Mouse (Mus musculus): ENCODE data around the gene 2310022B05Rik. TPM values are rescaled to one million over a fixed set of nuclear protein-coding genes. Genes with fewer than 3 reads are reported as not detected.

The 2310022B05Rik gene
- total and polyA plus RNA-seq, 3 experiments, result 6.2 to 27.0 TPM; not detected in 1

- Histone ChIP-seq H3K9me3 (replicated peaks; ENCODE audit: insufficient read depth, low read length) (no peaks in the 10 kb centered on the region), H3K79me2 (ENCODE audit: control insufficient read depth, insufficient read depth, low read length, poor library complexity) (no peaks in the 10 kb centered on the region), H3K27me3 (ENCODE audit: control insufficient read depth in 1 of 2, insufficient read depth in 2 of 2, low read length in 2 of 2) (peaks cover 2 to 5% of the 10 kb centered on the region in 2 experiments; a peak in 3 of 4 replicates), H3K4me1 (ENCODE audit: control insufficient read depth in 1 of 2, insufficient read depth in 2 of 2, low read length in 2 of 2) (no peaks in the 10 kb centered on the region), H3K27ac (ENCODE audit: control insufficient read depth, low read depth, low read length) (no peak overlapping the region), H3K9ac (ENCODE audit: control insufficient read depth, low read depth, low read length, poor library complexity, severe bottlenecking) (no peak overlapping the region), H3K36me3 (ENCODE audit: control insufficient read depth in 1 of 2, insufficient read depth in 2 of 2, low read length in 2 of 2) (no peaks in the 10 kb centered on the region), H3K4me3 (ENCODE audit: control insufficient read depth in 1 of 2, insufficient read depth in 1 of 2, low read depth in 2 of 2, low read length in 2 of 2) (no peak overlapping the region)
- TF ChIP-seq MYB (IDR thresholded peaks at IDR 0.05; ENCODE audit: low read depth, low read length) (no peak), POLR2AphosphoS2 (IDR thresholded peaks at IDR 0.05; ENCODE audit: low read length) (no peak), TCF12 (IDR thresholded peaks at IDR 0.05; ENCODE audit: low read depth, low read length) (no peak), CHD1 (IDR thresholded peaks at IDR 0.05; ENCODE audit: low read depth, low read length) (no peak), RAD21 (IDR thresholded peaks at IDR 0.05; ENCODE audit: low read depth, low read length) (no peak), MAFK (IDR thresholded peaks at IDR 0.05; ENCODE audit: borderline replicate concordance, low read depth, low read length) (no peak), EP300 (IDR thresholded peaks at IDR 0.05; ENCODE audit: low read depth in 1 of 2, low read length in 2 of 2) (no peak), POLR2A (IDR thresholded peaks at IDR 0.05; ENCODE audit: control insufficient read depth in 1 of 2, insufficient read depth in 1 of 2, low read depth in 1 of 2, low read length in 2 of 2, poor library complexity in 1 of 2) (no peak), ETS1 (IDR thresholded peaks at IDR 0.05; ENCODE audit: low read depth, low read length) (no peak), KAT2A (conservative IDR thresholded peaks at IDR 0.05; ENCODE audit: low read depth, low read length) (no peak), UBTF (IDR thresholded peaks at IDR 0.05; ENCODE audit: borderline replicate concordance, insufficient read depth, low read depth, low read length) (no peak), TAL1 (IDR thresholded peaks at IDR 0.05; ENCODE audit: low read length) (no peak), ZMIZ1 (IDR thresholded peaks at IDR 0.05; ENCODE audit: low read depth, low read length) (no peak), JUND (IDR thresholded peaks at IDR 0.05; ENCODE audit: low read depth, low read length) (no peak), GATA1 (IDR thresholded peaks at IDR 0.05; ENCODE audit: low read depth, low read length) (no peak), SIN3A (IDR thresholded peaks at IDR 0.05; ENCODE audit: low read length) (no peak), USF2 (IDR thresholded peaks at IDR 0.05; ENCODE audit: borderline replicate concordance in 1 of 2, insufficient read depth in 1 of 2, low read depth in 1 of 2, low read length in 2 of 2) (no peak), MAZ (IDR thresholded peaks at IDR 0.05; ENCODE audit: low read depth, low read length) (no peak), HCFC1 (IDR thresholded peaks at IDR 0.05; ENCODE audit: low read depth, low read length) (no peak), NRF1 (IDR thresholded peaks at IDR 0.05; ENCODE audit: insufficient read depth, low read depth, low read length, poor library complexity, severe bottlenecking) (no peak)
- no peak for DNase-seq (ENCODE audit: low read depth, low spot score)
Measured at GRCm38 (mm10) chr8:124621255-124621654, 41.9 kb downstream of the 2310022B05Rik start.

- Histone ChIP-seq H3K27ac (ENCODE audit: control insufficient read depth, low read depth, low read length) (no peak overlapping the region), H3K4me1 (ENCODE audit: control insufficient read depth in 1 of 2, insufficient read depth in 2 of 2, low read length in 2 of 2) (no peaks in the 10 kb centered on the region), H3K79me2 (ENCODE audit: control insufficient read depth, insufficient read depth, low read length, poor library complexity) (no peaks in the 10 kb centered on the region), H3K36me3 (ENCODE audit: control insufficient read depth in 1 of 2, insufficient read depth in 2 of 2, low read length in 2 of 2) (no peaks in the 10 kb centered on the region), H3K27me3 (ENCODE audit: control insufficient read depth in 1 of 2, insufficient read depth in 2 of 2, low read length in 2 of 2) (peaks cover 0 to 5% of the 10 kb centered on the region in 2 experiments; a peak in 2 of 4 replicates), H3K9ac (ENCODE audit: control insufficient read depth, low read depth, low read length, poor library complexity, severe bottlenecking) (no peak overlapping the region), H3K9me3 (replicated peaks; ENCODE audit: insufficient read depth, low read length) (no peaks in the 10 kb centered on the region), H3K4me3 (ENCODE audit: control insufficient read depth in 1 of 2, insufficient read depth in 1 of 2, low read depth in 2 of 2, low read length in 2 of 2) (no peak overlapping the region)
- no peak for TF ChIP-seq HCFC1 (IDR thresholded peaks at IDR 0.05; ENCODE audit: low read depth, low read length)
- no peak for TF ChIP-seq RCOR1 (IDR thresholded peaks at IDR 0.05; ENCODE audit: low read depth, low read length)
- no peak for TF ChIP-seq GABPA (IDR thresholded peaks at IDR 0.05; ENCODE audit: low read depth, low read length)
- TF ChIP-seq MXI1 (IDR thresholded peaks at IDR 0.05; ENCODE audit: low read depth, low read length), result no peak
- no peak for TF ChIP-seq ELF1 (IDR thresholded peaks at IDR 0.05; ENCODE audit: low read depth, low read length)
- TF ChIP-seq TBP (IDR thresholded peaks at IDR 0.05; ENCODE audit: low read depth, low read length), result no peak
- TF ChIP-seq SMC3 (IDR thresholded peaks at IDR 0.05; ENCODE audit: low read depth, low read length), result no peak
- no peak for TF ChIP-seq CHD2 (IDR thresholded peaks at IDR 0.05; ENCODE audit: low read length)
- no peak for TF ChIP-seq CHD1 (IDR thresholded peaks at IDR 0.05; ENCODE audit: low read depth, low read length)
- TF ChIP-seq RAD21 (IDR thresholded peaks at IDR 0.05; ENCODE audit: low read depth, low read length), result no peak
- no peak for TF ChIP-seq POLR2AphosphoS2 (IDR thresholded peaks at IDR 0.05; ENCODE audit: low read length)
- no peak for TF ChIP-seq SIN3A (IDR thresholded peaks at IDR 0.05; ENCODE audit: low read length)
- no peak for TF ChIP-seq POLR2A (IDR thresholded peaks at IDR 0.05; ENCODE audit: control insufficient read depth in 1 of 2, insufficient read depth in 1 of 2, low read depth in 1 of 2, low read length in 2 of 2, poor library complexity in 1 of 2)
- TF ChIP-seq NRF1 (IDR thresholded peaks at IDR 0.05; ENCODE audit: insufficient read depth, low read depth, low read length, poor library complexity, severe bottlenecking), result no peak
- TF ChIP-seq ZC3H11A (IDR thresholded peaks at IDR 0.05; ENCODE audit: low read depth, low read length), result no peak
- no peak for TF ChIP-seq GATA1 (IDR thresholded peaks at IDR 0.05; ENCODE audit: low read depth, low read length)
- TF ChIP-seq BHLHE40 (IDR thresholded peaks at IDR 0.05; ENCODE audit: borderline replicate concordance, low read depth, low read length), result no peak
- no peak for TF ChIP-seq E2F4 (IDR thresholded peaks at IDR 0.05; ENCODE audit: borderline replicate concordance, low read depth, low read length)
- TF ChIP-seq USF2 (IDR thresholded peaks at IDR 0.05; ENCODE audit: borderline replicate concordance in 1 of 2, insufficient read depth in 1 of 2, low read depth in 1 of 2, low read length in 2 of 2), result no peak
- no peak for TF ChIP-seq MYB (IDR thresholded peaks at IDR 0.05; ENCODE audit: low read depth, low read length)
- DNase-seq (ENCODE audit: low read depth, low spot score), result no peak
Measured at GRCm38 (mm10) chr8:124618252-124618651, 44.9 kb downstream of the 2310022B05Rik start.

All from MEL (cell line).